Mouse (Mus musculus): ENCODE data around the gene Hdgf.
A peak's percentile ranks its signal among the peaks of the same experiment; 100 is the strongest.

Gene Hdgf

DNA sequence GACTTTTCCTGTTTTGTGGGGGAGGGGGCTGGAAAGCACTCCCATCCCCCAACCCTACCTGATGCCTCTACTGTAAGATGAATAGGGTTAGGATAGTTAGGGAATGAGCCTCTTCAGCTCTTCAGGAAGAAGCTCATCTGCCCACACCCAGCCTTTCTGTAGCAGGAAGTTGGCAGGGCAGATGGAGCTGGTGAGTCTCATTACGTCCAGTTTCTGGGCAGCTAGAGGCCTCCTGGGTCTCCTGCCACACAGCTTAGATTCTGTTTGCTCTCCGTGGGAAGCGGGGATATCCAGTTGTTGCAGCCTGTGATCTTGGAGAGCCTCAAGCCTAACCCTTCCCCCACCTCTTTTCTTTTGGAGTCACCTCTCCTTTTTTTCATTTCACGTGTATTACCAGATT lies 3.8 kb downstream of the Hdgf start:
- DNase-seq (ENCODE audit: low read depth): no peak

DNA sequence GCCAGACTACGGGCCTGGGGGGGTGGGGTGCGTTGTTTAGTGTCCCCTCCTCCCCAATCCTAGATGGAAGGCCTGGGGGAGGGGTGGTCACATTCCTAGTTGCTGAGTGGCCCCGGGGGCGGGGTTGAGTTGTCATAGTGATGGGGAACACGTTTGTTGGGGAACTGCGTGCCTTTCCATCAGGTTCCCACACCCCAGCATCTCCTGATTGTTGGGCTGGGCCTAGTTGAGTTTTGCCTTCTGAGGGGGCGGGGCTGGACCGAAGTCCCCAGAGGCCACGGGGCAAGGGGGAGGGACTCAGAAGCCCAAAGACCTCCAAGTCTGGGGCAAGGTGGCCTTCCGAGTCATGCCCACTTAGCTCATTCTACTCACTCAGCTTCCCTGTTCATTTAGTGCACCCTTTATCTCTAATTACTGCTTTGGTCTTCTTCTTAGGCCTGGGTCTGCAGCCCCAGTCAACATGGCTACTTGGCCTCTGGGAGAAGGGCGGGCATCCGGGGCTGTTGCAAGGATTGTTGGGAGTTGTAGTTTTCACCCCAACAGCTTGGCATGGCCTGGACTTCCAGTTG lies 4.5 kb downstream of the Hdgf start:
- DNase-seq (ENCODE audit: low read depth): peak; percentile 85

DNA sequence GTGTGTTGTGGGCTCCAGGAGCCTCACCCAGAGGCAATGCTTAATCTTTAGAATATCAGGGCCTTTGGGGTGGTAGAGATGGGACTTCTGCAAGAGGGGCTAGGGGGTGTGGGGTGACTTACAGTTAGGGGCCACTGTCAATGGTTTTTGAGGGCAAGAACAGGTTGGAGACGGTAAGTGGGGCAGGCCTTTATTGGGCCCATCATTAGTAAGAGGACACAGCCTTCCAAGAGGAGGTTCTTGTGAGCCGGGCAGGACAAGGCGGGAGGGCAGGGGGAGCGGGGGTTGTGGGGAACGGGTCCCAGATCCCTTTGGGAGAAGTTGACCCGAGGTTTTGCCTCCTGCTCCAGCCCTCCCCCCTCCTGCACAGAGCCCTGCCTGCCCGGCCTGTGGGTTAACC lies 7.4 kb downstream of the Hdgf start:
- no peak for DNase-seq (ENCODE audit: low read depth)

DNA sequence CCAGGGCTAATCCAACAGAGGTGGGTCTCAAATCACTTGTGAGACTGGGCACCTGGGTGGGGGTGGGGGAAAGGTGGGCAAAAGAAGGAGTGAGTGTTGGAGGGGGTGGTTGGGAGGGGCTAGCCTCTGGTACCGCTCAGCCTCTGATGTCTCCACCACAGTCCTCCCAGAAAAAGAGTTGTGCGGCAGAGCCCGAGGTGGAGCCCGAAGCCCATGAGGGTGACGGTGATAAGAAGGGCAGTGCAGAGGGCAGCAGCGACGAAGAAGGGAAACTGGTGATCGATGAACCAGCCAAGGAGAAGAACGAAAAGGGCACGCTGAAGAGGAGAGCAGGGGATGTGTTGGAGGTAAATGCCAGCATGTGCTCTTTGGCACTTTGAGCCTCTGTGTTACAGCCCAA lies 7.8 kb downstream of the Hdgf start:
- no peak for DNase-seq (ENCODE audit: low read depth)

DNA sequence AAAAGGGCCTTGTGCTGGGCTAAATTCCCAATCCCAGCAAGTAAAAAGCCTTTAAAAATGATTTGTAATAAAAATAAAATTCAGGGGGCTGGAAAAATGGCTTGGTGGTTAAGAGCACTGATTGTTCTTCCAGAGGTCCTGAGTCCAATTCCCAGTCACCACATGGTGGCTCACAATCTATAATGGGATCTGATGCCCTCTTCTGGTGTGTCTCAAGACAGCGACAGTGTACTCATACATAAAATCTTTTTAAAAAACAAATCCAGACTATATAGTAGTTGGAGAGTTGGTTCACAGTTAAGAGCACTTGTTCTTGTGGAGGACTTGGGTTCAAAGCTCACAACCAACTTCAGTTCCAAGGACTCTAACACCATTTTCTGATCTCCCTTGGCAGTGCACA lies 10.9 kb downstream of the Hdgf start:
- no peak for DNase-seq (ENCODE audit: low read depth)

DNA sequence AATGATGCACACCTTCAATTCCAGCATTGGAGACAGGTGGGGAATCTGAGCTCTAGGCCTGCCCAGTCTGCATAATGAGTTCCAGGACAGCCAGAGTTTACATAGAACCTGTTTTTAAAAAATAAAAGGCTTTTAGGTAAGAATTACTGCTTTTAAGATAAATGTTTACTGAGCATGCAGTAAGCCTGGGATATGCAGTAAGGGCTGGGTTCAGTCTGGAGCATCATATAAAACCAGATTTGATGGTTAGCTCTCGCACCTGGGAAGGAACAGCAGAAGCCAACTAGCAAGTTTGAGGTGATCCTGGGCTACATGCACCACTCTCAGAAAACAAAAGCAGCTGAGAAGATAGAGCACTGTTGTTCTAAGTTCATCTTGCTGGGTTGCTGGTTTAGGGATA lies 12.4 kb downstream of the Hdgf start:
- DNase-seq (ENCODE audit: low read depth): no peak

DNA sequence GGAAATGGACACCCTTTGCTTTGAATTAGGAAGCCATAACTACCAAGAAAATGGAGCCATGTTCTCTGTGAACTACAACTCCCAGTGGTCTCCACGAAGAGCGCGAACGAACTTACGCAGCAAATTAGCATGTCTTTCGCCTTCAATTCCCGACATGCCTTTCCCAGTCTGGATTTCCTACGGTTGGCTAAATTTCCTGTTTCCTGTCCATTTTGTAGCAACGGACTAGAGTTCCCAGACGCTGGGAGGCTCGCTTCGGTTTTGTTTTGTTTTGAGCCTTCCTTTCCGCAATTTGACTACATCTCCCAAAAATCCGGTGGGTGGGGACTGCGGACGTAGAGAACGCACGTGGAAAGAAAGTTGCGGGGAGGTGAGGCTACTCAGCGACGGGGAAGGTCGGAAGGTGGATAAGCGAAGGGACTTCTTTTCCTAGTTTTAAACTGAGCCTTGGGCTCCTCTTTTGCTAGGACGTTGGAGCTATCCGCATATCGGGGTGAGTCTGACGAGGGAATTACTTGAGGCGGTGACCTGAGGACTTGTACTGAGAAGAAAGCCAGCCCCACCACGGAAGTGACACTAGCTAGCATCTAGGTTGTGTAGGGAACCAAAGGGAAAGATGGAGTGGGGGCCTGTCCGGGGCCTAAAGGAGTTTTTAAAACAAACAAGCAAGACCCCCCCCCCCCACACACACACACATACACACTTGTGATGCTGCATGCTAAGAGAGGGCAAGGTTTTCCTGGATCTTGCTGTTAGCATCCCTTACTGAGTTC lies 13.4 kb downstream of the Hdgf start, which contains the start of gene Mrpl24:
TSS of gene Mrpl24 (plus strand) at position 171 of the 773 bp plus-strand sequence.
- peak; percentile 87 for DNase-seq (ENCODE audit: low read depth)

DNA sequence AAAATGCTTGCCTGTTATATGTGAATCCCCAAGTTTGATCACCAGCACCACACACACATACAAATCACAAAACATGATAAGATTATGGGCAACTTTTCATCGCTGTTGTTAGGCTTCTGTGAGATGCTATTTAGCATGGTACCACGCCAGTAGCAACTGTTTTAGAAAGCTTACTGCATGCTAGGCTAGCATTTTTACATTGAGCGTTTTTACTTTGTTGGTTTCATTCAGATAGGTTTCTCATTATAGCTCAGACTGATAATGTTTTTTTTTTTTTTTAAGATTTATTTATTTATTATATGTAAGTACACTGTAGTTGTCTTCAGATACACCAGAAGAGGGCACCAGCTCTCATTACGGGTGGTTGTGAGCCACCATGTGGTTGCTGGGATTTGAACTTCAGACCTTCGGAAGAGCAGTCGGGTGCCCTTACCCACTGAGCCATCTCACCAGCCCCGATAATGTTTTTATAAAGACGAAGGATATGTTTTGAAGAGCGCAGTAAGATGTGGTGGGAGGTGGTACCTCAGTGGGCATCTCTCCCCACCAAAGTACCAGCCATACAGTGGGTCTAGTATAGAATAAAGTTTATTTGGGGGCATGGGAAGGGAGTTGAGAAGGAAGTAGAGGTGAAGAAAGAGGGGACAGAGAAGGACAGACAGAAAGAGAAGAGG lies 14.3 kb downstream of the Hdgf start:
- no peak for DNase-seq (ENCODE audit: low read depth)

DNA sequence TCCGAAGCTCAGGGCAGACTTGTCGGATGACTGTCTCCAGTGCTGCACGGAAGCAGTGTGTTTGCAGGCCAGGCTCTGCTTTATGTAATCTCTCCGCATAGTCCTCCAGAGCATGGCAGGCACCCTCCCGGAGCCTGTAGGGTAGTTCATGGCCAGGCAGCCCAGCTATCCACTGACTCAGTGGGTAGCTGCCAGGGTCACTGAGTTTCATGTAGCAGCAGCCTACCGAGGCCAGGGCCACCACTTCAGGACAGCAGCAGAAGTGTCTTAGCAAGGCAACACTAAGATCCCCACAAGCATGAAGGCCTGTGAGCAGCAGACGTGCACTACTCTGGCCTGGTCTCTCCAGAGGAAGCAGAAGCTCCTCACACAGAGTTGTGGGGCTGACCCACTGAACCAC lies 18.9 kb downstream of the Hdgf start:
- no peak for DNase-seq (ENCODE audit: low read depth)

DNA sequence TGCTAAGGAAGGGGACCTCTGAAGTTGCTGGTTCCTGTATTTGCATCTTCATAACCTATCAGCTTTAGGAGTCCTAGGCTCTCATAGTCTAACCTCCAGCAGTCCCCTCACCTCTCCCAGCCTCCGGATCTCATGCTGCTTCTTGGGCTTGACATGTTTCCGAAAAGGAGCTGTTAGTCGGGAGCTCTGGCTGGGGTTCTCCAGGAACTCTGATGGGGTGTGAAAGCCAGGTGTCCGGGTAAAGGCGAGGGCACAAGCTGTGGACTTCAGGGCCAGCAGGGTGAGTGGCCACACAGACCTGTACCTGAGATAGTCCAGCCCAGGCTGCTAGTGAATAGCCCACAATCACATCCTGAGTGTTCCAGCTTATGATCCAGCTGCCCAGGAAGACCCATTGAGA lies 21.3 kb downstream of the Hdgf start:
- no peak for DNase-seq (ENCODE audit: low read depth)

DNA sequence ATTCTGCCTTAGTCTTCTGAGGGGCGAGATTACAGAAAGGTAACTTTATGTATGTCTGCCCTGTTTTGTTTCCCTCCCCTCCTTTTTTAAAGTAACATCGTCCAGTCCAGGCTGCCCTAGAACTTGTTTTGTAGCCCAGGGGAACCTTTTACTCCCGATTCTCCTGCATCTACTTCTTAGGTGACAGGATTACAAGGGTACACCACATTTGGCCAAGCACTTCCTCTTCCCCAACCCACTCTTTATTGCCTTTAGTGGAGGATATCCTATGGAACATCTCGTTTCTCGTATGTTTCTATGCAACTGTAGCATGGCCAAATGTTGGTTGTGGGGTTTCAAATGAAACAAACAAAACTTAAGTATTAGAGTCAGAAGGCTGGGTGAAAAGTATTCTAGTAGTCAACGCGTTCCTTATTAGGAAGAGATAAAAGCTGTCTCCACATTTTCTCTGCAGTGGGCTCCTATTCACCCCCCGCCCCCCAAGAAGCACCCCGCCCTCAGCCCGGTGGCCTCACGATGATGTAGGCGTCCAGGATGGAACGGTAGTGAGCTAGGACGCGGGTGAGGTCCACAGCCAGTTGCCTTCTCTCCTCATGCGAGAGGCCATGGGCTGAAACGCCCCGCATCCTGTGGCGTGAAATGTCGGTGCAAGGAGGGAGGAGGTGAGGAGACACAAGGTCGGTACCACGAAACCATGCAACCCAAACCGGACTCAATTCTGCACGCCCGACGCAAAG lies 23.4 kb downstream of the Hdgf start:
- DNase-seq (ENCODE audit: low read depth): no peak

DNA sequence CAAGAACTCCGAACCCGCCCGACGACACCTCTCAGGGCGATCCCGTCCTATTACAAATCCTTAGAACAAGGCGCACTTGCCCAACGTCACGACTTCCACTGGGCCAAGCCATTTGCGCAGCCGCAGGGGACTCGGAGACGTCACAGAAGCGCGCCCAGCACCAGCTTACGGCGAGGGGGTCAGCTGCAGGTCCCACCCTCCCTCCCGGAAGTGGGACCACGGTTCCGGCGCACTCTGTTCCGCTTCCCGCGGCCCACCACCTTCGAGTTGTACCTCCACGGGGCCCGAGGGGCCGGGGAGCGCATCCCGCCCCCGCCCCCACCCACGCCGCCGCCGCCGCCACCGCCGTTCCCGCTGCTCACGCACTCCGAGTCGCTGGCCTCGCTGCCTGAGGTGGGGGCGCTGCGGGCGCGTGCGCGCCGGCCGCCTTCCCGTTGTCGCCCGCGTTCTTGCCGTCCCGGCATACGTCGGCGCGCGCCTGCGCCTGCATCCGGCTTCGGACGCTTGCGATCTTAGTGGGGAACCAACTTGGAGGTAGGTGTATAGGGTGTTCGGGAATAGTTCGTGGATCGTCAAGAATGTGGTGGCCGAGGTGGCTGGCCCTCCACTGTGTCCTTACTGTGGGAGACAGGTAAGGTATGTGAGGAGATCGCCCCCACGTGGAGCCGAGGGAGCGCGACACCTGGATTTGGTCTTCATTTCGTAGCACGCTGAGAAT lies 24.1 kb downstream of the Hdgf start, which contains the start of the genes Isg20l2 and Rrnad1:
TSS of gene Isg20l2 (plus strand) at position 237 of the 718 bp plus-strand sequence.
TSS of gene Rrnad1 (minus strand) at position 640 of the 718 bp plus-strand sequence.
- DNase-seq (ENCODE audit: low read depth): peak; percentile 93

DNA sequence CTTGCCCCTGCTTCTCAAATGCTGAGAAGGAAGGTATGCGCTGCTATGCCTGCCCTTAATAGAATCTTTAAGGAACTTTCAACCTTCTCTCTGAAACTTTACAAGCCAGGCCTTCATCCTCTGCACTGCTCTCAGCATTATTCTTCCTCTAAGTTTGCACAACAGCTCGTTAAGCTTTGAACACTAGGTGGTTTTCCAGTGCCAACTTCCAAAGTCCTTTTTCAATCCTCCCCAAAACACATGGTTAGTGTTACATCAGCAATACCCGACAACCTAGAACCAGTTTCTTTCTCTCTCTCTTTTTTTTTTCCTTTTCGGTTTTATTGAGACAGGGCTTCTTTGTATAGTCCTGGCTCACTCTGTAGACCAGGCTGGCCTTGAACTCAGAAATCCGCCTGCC lies 27.9 kb downstream of the Hdgf start:
- no peak for DNase-seq (ENCODE audit: low read depth)

DNA sequence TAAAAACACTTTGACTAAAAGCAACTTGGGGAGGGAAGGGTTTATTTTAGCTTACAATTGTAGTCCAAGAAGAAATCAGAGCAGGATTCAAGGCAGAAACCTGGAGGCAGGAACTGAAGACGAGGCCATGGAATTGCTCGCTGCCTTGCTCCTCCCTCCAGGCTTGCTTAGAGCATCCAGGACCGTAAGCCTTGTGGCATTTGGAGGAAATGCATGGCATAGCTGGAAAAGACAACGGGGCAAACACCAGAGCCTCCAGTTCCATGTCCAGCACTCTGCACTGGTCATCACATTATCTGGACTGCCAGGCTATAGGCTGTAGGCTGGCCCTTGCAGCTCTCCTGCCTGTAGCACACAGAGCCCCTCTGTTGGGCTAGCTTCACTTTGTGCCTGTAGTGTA lies 28.4 kb downstream of the Hdgf start:
- no peak for DNase-seq (ENCODE audit: low read depth)

DNA sequence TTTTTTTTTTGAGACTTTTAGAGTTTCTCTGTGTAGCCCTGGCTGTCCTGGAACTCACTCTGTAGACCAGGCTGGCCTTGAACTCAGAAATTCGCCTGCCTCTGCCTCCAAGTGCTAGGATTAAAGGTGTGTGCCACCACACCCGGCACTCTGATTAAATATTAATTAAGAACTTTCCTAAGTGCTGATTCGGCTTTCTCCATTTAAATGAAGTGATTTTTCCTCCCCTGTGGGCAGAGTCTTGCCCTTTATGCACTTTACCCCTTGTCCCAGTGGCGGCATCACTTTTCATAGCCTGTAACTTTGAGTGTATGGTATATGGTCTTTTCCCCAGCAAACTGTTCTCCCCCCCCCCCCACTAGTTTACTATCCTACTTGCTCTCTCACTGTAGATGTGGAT lies 29.1 kb downstream of the Hdgf start:
- no peak for DNase-seq (ENCODE audit: low read depth)

DNA sequence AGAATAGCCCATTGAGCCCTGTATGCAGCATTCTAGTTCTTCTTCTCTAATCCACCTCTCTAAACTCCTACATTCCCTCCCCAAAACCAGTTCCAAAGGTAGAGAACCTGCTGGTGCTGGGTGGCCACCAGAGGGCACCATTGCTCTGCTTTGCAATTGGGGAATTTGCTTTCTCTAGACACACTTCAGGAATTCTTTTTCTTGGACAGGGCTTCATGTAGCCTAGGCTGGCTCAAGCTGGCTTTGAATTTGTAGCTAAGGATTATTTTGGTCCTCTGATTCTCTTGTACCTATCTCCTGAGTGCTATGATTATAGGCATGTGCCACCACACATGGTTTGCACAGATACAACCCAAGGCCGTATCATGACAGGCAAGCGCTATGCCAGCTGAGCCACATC lies 29.7 kb downstream of the Hdgf start:
- no peak for DNase-seq (ENCODE audit: low read depth)

DNA sequence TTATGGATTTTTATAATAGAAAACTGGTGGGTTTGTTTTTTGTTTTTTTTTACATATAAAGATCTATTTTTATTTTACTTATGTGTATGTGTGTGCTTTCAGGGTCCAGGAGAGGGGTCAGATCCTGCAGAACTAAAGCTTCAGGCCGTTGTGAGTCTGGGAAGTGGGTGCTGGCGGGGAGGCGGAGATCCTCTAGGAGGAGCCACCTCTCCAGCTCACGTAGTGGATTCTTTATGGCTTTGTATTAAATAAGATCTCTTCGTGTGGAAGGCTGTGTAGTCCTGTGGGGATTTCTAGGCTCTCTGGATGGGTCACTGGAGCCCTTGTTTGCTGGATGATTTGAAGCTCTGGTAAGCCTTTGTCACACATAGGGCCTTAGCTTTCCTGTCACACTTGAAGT lies 34.5 kb downstream of the Hdgf start:
- DNase-seq (ENCODE audit: low read depth): no peak

DNA sequence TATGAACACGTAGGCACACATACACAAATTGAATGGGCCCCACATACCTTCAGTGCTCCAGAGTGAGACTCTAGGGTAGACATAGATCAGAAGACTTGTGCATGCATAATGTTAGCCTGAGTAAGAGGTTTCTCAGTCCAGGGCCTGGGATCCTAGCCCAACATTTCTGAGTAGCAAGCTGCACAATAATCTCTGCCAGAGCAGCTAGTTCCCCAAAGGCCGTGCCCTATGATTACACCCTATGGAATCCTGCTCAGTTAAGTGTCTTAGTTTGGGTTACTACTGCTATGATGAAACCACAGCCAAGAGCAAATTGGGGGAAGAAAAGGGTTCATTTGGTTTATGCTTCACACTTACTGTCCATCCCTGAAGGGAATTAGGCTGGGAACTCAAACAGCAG lies 36.4 kb downstream of the Hdgf start:
- DNase-seq (ENCODE audit: low read depth): peak; percentile 80

DNA sequence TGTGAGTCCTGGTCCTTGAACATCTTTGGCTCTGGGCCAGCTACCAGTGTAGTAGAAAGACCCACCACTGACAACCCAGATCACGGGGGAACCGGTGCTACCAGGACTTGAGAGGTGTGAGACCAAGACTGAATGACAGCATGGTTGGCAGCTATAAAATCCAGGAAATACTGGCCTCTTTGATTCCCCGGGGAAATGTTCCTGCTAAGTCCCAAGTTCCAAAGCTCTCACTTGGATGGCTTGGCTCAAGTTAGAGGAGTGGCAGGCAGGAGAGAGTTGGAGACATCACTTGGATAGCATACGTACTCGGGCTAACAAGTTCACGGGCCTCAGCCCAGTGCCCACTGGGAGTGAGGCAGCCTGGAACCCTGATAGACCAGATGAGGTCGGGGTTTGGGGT lies 37.5 kb downstream of the Hdgf start:
- no peak for DNase-seq (ENCODE audit: low read depth)

DNA sequence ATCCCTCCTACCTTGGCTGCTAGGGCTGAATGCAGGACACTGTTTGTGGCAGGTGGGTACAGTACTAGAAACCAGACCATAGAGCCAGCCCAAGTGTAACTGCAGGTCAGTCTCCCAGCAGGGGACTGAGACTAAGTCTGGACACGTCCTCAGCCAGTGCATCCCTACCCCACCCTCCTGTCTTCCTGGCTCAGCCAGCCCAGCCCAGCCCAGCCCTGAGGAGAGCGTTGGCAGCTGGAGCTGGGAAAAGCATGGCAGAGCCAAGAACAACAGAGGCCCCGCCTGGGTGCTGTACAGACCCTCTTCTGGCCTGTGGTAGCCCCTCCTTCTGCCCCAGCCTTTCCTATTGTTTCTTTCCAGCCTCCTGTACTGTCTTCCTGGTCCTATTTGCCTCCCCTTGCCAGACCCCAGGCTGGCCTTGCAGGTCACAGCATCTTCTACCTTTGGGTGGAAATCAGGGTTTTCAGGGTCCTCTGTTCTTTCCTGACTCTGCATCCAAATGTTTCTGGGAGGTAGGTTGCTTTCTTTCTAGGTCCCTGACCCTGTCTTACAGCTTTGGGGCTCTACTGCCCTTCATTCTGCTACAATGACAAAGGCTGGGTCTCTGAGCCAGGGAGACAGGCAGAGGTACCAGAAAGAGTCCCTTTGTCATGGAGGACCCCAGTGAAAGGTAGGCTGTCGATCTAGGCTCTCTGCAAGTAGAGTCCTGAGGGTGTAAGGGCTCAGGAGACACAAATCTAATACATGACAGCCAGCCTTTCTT lies 38.9 kb downstream of the Hdgf start:
- no peak for DNase-seq (ENCODE audit: low read depth)

Measured in fibroblast of lung, adult 2 months (primary cell).